Mouse (Mus musculus): ENCODE data around the gene Gstp1. TPM values are rescaled to one million over a fixed set of nuclear protein-coding genes. Genes with fewer than 3 reads are reported as not detected.

The Gstp1 gene
- total and polyA plus RNA-seq, 3 experiments: 356 to 490 (median 371) TPM

GRCm38 (mm10) chr19:3998335-3998734 is 39.5 kb downstream of the Gstp1 start:
- peaks cover 8% of the 10 kb centered on the region for H3K4me1 ChIP-seq (ENCODE audit: control insufficient read depth, insufficient read depth, low read length)
- H3K4me3 ChIP-seq: no peak overlapping the region
- H3K36me3 ChIP-seq (ENCODE audit: control insufficient read depth, insufficient read depth, low read length): no peaks in the 10 kb centered on the region
- no peaks in the 10 kb centered on the region for H3K79me2 ChIP-seq (replicated peaks; ENCODE audit: control insufficient read depth, insufficient read depth, low read length)
- intact Hi-C loops (cut with DNase I): no loop called here
- 81% methylated on average over 8 of the region's 8 CpGs for WGBS
- DNase-seq: no peak
- H3K9ac ChIP-seq (ENCODE audit: low read depth, low read length): no peak overlapping the region
- no peak overlapping the region for H3K27ac ChIP-seq
- TF ChIP-seq POLR2A (IDR thresholded peaks at IDR 0.05; ENCODE audit: insufficient read depth, low read depth, low read length): no peak
- TF ChIP-seq EP300 (IDR thresholded peaks at IDR 0.05; ENCODE audit: insufficient read depth, low read depth, low read length): no peak
- TF ChIP-seq CTCF (IDR thresholded peaks at IDR 0.05): no peak
- H3K27me3 ChIP-seq (ENCODE audit: control insufficient read depth, insufficient read depth, low read length): no peaks in the 10 kb centered on the region

DNA sequence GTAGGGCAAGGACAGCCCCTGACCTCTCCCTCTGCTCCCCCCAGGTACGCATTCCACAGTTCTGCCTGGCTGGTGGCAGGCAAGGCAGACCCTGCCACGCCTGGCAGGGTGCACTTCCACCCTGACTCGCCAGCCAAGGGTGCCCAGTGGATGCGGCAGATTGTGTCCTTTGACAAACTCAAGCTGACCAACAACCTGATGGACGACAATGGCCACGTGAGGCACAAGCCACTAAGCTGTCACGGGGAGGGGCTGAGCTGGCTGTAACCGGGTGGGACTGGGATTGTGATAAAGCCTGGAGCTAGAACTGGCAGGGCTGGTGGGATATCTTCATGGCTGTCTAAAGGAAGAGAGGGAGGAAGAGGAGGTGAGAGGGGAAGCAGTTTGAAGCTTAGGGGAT is 40.6 kb downstream of the Gstp1 start:
- TF ChIP-seq EP300 (IDR thresholded peaks at IDR 0.05; ENCODE audit: insufficient read depth, low read depth, low read length) (no peak), POLR2A (IDR thresholded peaks at IDR 0.05; ENCODE audit: insufficient read depth, low read depth, low read length) (no peak), CTCF (IDR thresholded peaks at IDR 0.05) (no peak)
- Histone ChIP-seq H3K9ac (ENCODE audit: low read depth, low read length) (no peak overlapping the region), H3K79me2 (replicated peaks; ENCODE audit: control insufficient read depth, insufficient read depth, low read length) (no peaks in the 10 kb centered on the region), H3K27ac (no peak overlapping the region), H3K27me3 (ENCODE audit: control insufficient read depth, insufficient read depth, low read length) (no peaks in the 10 kb centered on the region), H3K36me3 (ENCODE audit: control insufficient read depth, insufficient read depth, low read length) (no peaks in the 10 kb centered on the region), H3K4me1 (ENCODE audit: control insufficient read depth, insufficient read depth, low read length) (peaks cover 5% of the 10 kb centered on the region; the same call in 1 of the 2 replicates), H3K4me3 (no peak overlapping the region)
- 48% methylated on average over 8 of the region's 8 CpGs for WGBS
- intact Hi-C loops (cut with DNase I): no loop called here
- DNase-seq: no peak

DNA sequence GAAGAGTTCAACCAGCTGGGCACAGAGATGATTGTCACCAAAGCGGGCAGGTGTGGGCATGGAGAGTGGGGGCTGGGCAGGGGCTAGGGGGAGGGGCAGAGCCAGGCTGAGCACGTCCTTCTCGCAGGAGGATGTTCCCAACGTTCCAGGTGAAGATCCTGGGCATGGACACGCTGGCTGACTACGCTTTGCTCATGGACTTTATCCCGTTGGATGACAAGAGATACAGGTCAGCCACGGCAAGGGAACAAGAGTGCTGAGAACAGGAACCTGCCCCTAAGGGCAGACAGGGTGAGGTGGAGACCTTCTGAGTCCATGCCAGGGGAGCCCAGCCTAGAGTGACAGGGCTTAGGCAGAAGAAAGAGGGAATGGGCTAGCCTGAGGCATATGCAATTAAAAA is 41.0 kb downstream of the Gstp1 start:
- Histone ChIP-seq H3K79me2 (replicated peaks; ENCODE audit: control insufficient read depth, insufficient read depth, low read length) (no peaks in the 10 kb centered on the region), H3K27me3 (ENCODE audit: control insufficient read depth, insufficient read depth, low read length) (no peaks in the 10 kb centered on the region), H3K4me1 (ENCODE audit: control insufficient read depth, insufficient read depth, low read length) (peaks cover 5% of the 10 kb centered on the region; the same call in 1 of the 2 replicates), H3K36me3 (ENCODE audit: control insufficient read depth, insufficient read depth, low read length) (no peaks in the 10 kb centered on the region), H3K4me3 (no peak overlapping the region), H3K27ac (no peak overlapping the region), H3K9ac (ENCODE audit: low read depth, low read length) (no peak overlapping the region)
- no peak for DNase-seq
- intact Hi-C loops (cut with DNase I): no loop called here
- no peak for TF ChIP-seq CTCF (IDR thresholded peaks at IDR 0.05)
- TF ChIP-seq POLR2A (IDR thresholded peaks at IDR 0.05; ENCODE audit: insufficient read depth, low read depth, low read length): no peak
- 77% methylated on average over 8 of the region's 8 CpGs for WGBS

GRCm38 (mm10) chr19:3996106-3996505 is 41.7 kb downstream of the Gstp1 start:
- H3K4me3 ChIP-seq: no peak overlapping the region
- no peak overlapping the region for H3K9ac ChIP-seq (ENCODE audit: low read depth, low read length)
- intact Hi-C loops (cut with DNase I): no loop called here
- no peak for DNase-seq
- 61% methylated on average over 7 of the region's 7 CpGs for WGBS
- H3K4me1 ChIP-seq (ENCODE audit: control insufficient read depth, insufficient read depth, low read length): peaks cover 5% of the 10 kb centered on the region; the same call in 1 of the 2 replicates
- no peak overlapping the region for H3K27ac ChIP-seq
- no peaks in the 10 kb centered on the region for H3K79me2 ChIP-seq (replicated peaks; ENCODE audit: control insufficient read depth, insufficient read depth, low read length)
- H3K27me3 ChIP-seq (ENCODE audit: control insufficient read depth, insufficient read depth, low read length): no peaks in the 10 kb centered on the region
- no peaks in the 10 kb centered on the region for H3K36me3 ChIP-seq (ENCODE audit: control insufficient read depth, insufficient read depth, low read length)
- TF ChIP-seq POLR2A (IDR thresholded peaks at IDR 0.05; ENCODE audit: insufficient read depth, low read depth, low read length) (no peak), EP300 (IDR thresholded peaks at IDR 0.05; ENCODE audit: insufficient read depth, low read depth, low read length) (no peak), CTCF (IDR thresholded peaks at IDR 0.05) (no peak)

- no peak overlapping the region for H3K4me3 ChIP-seq
- H3K79me2 ChIP-seq (replicated peaks; ENCODE audit: control insufficient read depth, insufficient read depth, low read length): no peaks in the 10 kb centered on the region
- H3K4me1 ChIP-seq (ENCODE audit: control insufficient read depth, insufficient read depth, low read length): peaks cover 2% of the 10 kb centered on the region; the same call in 1 of the 2 replicates
- no peak overlapping the region for H3K9ac ChIP-seq (ENCODE audit: low read depth, low read length)
- DNase-seq: no peak
- intact Hi-C loops (cut with DNase I): no loop called here
- H3K27me3 ChIP-seq (ENCODE audit: control insufficient read depth, insufficient read depth, low read length): no peaks in the 10 kb centered on the region
- TF ChIP-seq CTCF (IDR thresholded peaks at IDR 0.05) (no peak), POLR2A (IDR thresholded peaks at IDR 0.05; ENCODE audit: insufficient read depth, low read depth, low read length) (no peak), EP300 (IDR thresholded peaks at IDR 0.05; ENCODE audit: insufficient read depth, low read depth, low read length) (no peak)
- H3K27ac ChIP-seq: no peak overlapping the region
- WGBS: 95% methylated on average over 3 of the region's 3 CpGs
- no peaks in the 10 kb centered on the region for H3K36me3 ChIP-seq (ENCODE audit: control insufficient read depth, insufficient read depth, low read length)
These were observed 42.3 kb downstream of the Gstp1 start for GRCm38 (mm10) chr19:3995505-3995904.

- Histone ChIP-seq H3K4me1 (ENCODE audit: control insufficient read depth, insufficient read depth, low read length) (peaks cover 2% of the 10 kb centered on the region; the same call in 1 of the 2 replicates), H3K9ac (ENCODE audit: low read depth, low read length) (no peak overlapping the region), H3K27me3 (ENCODE audit: control insufficient read depth, insufficient read depth, low read length) (no peaks in the 10 kb centered on the region), H3K4me3 (no peak overlapping the region), H3K27ac (no peak overlapping the region), H3K79me2 (replicated peaks; ENCODE audit: control insufficient read depth, insufficient read depth, low read length) (no peaks in the 10 kb centered on the region), H3K36me3 (ENCODE audit: control insufficient read depth, insufficient read depth, low read length) (no peaks in the 10 kb centered on the region)
- intact Hi-C loops (cut with DNase I): no loop called here
- no peak for TF ChIP-seq EP300 (IDR thresholded peaks at IDR 0.05; ENCODE audit: insufficient read depth, low read depth, low read length)
- no peak for TF ChIP-seq POLR2A (IDR thresholded peaks at IDR 0.05; ENCODE audit: insufficient read depth, low read depth, low read length)
- TF ChIP-seq CTCF (IDR thresholded peaks at IDR 0.05): no peak
- DNase-seq: no peak
- WGBS: 73% methylated on average over 6 of the region's 6 CpGs
These were observed 42.9 kb downstream of the Gstp1 start for GRCm38 (mm10) chr19:3994932-3995331.
